Mouse (Mus musculus) heart, postnatal 4 days (tissue): ENCODE data around the gene Cdkn2a. TPM values are rescaled to one million over a fixed set of nuclear protein-coding genes. Genes with fewer than 3 reads are reported as not detected.

Experiments used
- DNase-seq: peaks from one replicate; pipeline ENCODE4 v3.0.0; 2021
- total RNA-seq, 2 experiments: library from RNA; stranded (reverse); gene quantifications; 2 replicates each; pipeline ENCODE4 v1.2.3; 2021

Cdkn2a gene
- total RNA-seq, 2 experiments from 2014 or later = 0.41 TPM; not detected in 1

DNA sequence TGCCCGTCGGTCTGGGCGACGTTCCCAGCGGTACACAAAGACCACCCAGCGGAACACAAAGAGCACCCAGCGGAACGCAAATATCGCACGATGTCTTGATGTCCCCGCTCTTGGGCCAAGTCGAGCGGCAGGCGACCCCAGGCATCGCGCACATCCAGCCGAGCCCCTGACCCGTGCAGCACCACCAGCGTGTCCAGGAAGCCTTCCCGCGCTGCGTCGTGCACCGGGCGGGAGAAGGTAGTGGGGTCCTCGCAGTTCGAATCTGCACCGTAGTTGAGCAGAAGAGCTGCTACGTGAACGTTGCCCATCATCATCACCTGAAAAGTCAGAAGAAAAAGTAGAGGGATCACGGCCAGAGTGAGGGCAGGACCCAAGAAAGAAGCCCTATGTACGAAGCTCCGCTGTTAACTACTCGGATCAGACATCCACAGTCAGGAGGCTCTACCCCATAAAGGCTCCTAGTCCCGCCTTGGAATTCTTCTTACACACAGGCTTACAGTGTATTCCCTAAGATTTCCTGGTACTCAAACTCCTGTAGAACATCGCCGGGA lies 17.7 kb downstream of the Cdkn2a start:
- DNase-seq = no peak

DNA sequence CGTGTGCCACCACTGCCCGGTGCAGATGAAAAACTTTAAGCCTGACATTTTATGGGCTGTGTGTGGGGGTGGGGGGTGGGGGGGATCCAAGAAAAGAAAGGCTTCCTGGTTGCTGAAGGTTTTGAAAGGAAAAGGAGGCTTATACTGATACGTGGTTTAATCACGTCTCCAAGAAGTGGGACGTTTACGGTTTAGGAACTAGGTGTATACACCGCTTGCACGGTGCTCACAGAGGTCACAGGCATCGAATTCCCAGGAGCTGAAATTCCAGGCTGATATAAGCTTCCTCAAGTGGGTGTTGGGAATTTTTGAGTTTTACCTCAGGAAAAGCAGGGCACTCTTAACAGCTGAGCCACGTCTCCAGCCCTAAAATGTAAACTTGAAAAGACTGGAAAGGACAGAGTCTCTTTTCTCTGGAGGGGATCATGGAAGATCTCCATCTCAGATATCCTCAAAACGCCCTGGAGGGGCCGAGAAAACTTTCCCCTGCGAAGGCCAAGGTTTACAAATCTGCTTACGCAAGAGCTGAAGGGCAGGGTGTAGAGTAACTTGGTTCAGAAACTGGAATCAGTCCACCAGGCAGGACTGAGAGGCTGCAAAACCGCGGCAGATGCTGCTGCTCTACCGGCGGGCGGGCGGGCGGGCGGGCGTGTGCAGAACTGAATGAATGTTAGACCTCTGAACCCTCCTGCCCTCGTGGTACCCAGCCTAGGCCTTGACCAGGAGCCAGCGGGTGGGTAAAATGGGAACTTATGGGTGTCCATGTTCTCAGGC lies 18.5 kb downstream of the Cdkn2a start:
- DNase-seq = no peak

DNA sequence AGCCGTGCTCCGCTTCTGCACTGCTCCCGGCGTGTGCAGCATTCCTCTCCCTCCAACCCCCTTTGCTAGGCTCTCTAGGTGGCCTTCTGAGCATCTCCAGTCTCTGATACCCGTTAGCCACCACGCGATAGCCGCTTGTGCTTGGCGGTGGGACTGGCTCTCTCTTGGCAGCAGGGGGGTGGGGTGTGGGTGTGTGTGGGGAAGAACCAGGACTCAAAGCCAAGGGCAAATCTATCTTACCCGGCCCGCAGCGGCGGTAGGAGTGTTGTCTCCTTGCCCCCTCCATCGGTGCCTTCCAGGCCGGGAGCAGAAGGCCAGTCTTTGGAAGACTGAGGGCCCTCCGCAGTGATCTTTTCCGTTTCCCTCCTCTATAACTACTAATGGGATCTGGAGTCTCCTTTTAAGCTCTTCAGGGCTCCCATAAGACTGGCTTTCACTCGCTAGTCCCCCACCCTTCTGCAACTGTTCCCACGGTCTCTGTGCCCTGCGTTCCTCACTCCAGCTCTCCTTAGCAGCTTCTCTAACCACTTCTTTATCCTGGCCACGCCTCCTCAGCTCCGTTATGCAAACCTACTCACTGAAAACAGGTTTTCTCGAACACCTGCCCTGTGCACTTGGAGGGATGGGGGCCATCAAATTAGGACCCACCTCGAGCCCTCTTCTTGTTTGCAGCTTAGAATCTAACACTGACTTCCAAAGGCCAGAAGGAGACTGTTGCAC lies 19.5 kb downstream of the Cdkn2a start:
- no peak for DNase-seq

DNA sequence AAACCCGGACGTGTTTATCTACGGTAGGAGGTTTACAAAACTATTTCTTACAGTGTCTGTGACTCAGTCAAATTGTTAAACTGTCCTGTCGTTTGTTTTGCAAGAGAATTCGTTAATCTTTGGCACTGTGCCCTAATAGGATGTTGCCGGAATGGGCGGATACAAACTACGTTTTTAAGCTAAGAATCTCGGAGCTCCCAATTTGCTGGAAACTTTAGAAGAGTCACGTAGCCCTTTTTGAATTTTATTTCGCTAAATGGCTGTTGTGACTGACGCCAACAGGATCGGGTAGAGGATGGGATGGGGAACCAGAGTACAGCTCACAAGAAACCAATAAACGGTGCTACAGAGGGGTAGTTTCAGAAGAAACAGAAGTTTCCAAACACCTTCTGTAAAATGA lies 20.4 kb downstream of the Cdkn2a start:
- DNase-seq = no peak

DNA sequence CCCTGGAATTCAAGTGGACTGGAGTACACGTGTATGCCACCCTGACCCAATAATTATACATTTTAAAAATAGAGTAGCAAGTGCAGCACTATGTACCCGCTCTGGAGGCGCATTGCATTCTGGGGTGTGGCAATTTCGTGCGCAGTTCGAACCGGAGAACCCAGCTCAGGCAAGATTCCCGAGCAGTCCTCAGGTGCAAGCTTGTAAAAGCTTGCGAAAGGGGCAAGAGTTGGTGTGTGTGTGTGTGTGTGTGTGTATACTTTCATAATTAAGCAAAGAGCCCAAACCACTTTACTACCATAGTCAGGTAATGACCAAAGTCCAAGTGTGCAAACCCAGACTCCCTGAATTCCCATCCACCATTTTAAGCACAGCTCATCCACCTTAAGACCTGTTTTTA lies 20.9 kb downstream of the Cdkn2a start:
- DNase-seq = no peak

DNA sequence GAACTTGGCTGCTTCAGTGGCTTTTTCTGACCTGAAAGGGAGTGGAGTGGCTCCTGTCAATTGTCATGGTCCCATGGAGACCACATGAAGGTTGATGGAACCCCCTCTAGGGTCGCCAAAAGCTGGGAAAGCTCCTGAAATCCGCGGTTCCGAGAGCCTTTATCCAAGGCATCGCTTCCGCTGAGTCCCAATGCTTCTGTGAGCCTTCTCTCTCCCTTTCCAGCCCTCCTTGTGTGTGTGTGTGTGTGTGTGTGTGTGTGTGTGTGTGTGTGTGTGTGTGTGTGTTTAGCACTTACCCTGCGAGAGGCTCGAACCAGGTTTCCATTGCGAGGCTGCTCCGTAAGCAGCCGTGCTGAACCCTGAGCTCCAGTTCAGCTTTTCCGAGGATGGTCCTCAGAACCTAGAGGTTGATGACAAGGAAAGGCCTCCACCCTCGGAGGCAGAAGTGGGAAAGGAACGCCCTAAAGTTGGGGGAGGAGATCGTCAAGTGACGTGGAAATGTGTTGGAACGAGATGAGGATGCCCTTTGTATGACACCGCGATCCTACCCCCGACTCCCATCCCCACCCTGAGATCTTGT lies 21.4 kb downstream of the Cdkn2a start:
- no peak for DNase-seq

DNA sequence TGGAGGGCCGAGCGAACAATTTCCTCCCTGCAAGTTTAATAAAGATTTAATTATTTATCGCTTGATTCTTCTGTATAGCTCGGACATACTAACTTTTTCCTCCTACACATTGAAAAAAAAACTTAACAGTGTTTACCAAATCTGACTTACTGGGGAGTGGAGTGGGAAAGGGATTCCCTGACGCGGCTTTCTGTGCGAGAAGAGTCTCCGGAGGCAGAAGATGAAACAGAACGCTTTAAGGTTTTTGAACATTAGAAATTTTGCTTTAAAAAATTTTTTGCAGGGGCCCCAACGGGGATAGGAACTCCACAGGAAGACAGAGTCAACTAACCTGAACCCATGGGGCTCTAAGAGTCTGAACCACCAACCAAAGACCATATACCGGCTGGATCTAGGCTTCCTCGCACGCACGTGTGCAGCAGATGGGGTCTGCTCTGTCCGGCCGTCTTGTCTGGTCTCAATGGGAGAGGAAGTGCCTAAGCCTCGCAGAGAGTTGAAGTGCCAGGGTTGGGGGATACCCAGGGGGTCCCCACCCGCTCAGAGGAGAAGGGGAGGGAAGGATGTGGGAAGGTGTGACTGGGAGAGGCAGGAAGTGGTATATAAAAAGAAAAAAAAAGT lies 22.2 kb downstream of the Cdkn2a start:
- no peak for DNase-seq

DNA sequence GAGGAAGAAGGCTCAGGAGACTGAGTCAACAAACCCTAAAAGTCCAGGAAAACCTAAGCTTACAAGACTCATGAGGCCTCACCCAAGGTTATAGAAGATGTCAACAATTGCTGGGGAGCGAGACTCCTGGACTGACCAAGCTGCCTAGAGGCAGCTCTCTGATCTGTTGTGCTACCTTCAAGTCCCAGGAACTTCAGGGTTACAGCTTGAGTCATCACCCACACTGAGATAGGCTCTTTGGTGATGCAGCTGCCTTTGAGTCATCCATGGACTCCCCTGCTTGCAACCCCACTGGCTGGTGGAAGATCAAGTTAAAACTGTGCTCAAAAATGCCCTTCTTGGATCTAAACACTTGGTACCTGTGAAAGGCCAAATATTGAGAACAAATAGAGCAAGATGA lies 36.7 kb downstream of the Cdkn2a start:
- DNase-seq = no peak

DNA sequence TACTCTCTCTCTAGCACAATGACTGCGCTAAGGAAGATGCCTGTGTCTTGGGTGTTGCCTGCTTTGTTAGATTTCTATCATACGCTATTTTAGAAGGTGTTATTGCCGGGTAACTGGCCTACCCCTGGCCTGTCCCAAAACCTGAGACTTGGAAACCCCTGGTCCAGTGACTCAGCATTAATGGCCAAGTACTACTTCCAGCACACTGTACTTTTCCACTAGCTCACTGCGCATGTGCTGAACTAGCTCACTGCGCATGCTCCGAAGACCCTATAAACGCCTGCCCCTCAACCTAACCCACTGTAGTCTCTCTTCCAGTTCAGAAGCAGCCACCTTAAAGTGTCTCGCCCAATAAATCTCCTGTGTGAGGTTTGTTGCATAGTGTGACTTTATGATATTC lies 60.0 kb downstream of the Cdkn2a start:
- DNase-seq = no peak

Other genes starting within 250 kb of the Cdkn2a start
- gene Mtap, start 157.5 kb downstream of the Cdkn2a start, total RNA-seq = 10 to 100 TPM; 32.4 to 35.4 TPM
- 1 to 10 TPM in 1 of 2 experiments, under 1 TPM in 1; 0.91 to 1.9 TPM for gene Cdkn2b, start 16.4 kb upstream of the Cdkn2a start, total RNA-seq